Mouse (Mus musculus) retina, postnatal 1 day (tissue): ENCODE results near the gene Kcnd2.

Source experiments
- DNase-seq: peaks from one replicate; pipeline ENCODE4 v3.0.0-alpha.2; 2012

Gene Kcnd2

DNA sequence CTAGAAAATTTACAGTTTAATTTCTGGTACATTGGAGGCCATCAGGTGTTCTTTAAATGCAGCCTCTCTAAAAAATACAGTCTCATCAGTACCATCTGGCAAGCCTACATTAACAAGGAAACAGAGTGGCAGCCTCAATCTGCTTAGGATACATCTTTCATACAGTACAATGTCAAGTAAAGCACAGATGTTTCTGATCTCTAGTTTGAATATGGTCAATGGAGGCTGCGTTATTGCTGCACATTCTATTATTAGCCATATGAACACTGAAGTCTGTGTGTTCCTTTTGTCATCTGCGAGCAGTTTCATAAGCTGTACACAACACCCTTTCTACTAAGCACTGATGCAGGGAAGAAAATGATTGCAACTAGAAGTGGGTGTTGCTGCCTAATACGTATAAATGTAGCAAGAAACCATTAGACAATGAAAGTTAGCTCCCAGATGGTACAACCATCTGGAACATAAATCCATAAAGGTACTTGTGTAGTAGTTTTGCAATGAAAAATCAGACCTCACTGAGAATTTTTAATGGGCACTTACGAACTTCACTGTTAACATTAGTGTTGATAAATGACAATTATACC lies 209.0 kb downstream of the Kcnd2 start:
- DNase-seq, result no peak

DNA sequence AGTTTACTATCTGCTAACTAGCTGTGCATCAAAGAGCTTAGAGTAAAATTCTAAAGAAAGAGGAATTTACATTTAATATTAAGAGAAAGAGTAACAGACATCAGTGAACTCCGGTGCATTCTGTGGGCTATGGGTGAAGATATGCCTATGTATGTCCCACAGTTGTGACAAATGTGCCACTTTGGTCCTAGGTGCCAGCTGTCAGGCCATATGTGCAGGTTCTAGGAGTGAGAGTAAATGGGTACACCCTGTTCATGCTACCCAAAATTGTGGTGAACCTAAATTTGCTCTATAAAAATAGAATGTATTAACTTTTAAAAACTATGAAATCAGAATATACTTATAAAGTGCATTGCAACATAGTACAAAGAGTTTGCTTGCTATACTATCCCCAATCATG lies 215.8 kb downstream of the Kcnd2 start:
- no peak for DNase-seq

DNA sequence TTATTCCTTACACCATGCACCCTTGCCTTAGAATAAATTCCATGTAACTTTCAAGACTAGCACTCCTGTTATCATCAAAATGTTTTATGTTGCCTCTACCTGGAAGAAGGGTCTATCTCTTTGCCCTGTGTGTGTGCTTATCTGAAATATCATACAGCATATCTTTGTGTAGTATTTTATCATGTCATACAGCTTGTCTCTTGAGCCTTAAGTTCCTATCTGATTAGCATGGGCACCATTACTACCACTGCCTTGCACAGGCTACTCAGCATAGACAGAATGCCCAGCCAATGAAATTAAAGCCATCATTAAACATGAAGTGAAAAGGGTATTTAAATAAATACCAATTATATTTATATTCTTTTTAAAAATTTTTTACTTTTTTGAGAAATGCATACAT lies 249.4 kb downstream of the Kcnd2 start:
- DNase-seq, result no peak

DNA sequence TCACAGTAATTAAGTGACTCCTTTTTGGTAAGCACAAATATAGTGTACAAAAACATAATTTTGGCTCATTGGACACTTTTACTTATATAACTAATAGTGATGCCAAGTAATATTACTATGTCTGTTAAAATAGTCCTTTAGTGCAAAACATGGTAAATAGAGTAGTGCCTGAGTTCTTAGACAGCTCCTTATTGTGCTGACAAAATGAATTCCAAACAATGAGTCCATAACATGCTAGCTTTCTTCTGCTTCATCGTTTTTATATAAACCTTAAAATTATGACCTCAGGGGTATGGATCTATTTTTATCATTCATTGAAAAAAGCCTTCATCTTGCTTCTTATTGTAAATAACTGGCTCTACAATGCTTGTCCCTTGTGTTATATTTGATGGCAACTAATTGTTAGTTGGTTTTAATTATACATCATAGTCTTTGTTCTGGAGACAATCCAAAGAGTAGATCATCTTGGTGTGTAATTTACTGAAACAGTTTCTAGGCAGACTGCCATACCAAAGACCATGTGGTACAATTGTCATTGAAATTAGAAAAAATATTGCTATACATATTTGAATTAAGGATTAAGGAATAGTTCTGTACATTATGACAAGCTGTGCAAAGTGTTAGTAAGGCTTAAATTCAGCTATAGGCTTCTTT lies 256.7 kb downstream of the Kcnd2 start:
- DNase-seq, result peak; percentile 23

DNA sequence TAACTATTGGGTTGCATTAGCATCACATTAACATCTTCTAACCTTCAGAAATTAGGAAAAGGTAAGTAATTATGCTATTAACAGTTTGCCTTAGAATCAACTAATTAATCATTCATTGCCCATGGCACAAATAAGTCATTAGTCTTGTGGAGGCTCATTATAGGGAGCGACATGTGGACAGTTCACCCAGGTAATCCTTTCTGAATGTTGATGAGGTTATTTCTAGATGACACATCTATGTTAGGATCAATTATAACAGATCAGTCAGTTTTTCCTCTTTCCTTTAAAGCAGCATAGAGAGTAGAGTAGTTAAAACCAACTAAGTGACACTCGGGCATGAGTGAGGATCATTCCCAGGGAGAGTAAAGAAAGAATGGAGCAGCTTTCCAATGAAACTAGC lies 267.4 kb downstream of the Kcnd2 start:
- no peak for DNase-seq

DNA sequence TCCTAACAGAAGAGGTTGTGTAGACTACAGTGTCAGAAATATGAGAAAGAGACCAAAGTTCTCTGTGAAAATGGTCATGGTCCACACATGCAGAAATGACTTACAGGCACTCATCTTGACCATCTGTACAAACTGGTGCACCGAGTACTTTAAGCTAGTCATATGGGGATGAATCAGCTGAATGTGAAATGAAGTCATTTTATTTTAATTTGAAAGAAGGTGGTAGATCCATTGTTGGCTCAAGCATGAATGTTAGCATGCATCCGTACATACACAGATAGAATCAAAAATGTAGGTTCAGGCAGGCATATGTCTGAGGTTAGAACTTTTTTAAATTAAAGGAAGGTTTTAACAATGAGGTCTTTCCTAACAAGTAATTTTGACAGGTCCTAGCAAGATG lies 273.2 kb downstream of the Kcnd2 start:
- DNase-seq, result no peak

DNA sequence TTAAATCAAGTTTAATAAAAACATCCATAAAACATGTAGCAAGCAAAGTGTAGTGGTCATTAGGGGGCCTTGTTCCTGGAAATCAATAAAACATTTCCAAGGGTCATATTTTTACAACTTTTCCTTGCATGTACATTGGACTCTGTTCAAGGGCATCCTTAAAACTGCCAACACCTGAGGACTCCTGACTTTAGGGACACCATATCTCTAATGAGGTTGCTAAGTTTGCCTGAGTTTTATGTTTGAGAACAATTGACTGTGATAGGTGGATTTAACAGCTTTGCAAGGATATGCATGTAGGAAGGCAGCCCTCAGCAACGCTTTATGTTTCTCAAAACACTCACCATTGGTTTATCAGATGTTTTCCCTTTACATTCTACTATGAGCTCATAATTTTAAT lies 287.6 kb downstream of the Kcnd2 start:
- no peak for DNase-seq

DNA sequence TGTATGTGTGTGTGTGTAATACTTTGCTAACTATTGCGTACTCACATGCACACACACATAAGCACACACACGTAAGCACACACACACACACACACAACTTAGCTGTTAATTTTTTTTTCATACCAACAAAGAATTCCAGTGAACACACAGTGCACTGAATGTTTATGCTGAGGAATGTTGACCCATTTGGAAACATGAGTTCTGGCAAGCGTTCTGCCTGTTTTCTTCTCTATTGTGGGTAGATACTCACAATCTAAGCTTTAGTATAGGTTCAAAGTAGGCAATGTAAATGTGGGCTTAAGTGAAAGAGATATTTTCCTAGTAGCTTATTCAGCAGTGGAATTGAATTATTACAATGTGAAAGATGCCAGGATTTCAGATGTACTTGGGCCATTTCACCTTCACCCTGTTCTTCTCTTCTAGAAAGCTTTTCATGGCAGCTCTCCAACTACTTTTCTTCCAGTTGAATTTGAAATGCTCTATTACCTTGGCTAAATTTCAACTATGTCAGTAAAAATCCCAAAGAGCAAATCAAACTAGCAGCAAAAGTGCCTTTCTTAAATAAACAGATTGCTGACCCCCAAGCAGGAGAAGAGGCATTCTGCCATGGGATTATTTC lies 295.4 kb downstream of the Kcnd2 start:
- DNase-seq, result no peak

DNA sequence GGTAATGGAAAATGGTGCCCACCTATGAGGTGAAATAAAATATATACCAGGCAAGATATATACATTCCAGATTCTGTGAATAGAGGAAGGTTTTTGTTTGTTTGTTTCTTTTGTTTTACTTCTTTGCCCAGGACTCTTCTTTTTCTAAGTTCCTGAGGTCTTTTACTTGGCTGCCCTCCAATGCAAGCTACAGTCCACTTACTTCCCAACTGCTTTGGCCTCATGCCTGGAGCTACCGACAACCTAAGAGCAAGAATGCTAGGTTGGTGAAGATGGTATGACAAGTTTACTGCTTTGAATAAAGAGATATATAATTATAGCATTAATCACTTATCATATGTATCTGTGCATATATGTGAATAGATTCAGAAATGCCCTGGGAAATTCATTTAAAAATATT lies 305.0 kb downstream of the Kcnd2 start:
- no peak for DNase-seq

DNA sequence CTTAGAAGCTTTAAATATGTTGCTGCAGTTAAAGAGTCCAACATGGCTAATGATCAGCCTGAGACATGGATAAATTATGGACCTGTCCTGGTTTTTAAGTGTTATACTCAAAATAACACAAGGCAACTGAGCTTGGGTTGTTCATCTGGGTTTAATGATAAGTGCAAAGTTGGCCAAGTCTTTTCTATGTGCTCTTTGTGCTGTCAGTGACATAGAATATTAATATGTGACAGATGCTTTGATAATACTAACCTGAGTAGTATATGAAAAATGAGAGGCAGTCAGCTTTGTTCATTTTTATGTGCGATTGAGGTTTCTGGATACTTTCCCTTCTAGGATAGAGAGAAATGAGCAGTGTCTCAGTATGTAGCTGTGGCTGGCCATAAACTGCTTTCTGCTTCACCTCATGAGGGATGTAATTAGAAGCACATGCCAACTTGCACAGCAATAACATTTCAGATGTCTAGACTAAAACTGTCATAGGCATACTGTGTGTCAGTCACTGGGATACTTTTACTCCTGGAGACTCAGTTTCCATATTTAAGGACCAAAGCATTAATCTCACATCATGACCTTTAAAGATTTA lies 312.3 kb downstream of the Kcnd2 start:
- DNase-seq, result no peak

DNA sequence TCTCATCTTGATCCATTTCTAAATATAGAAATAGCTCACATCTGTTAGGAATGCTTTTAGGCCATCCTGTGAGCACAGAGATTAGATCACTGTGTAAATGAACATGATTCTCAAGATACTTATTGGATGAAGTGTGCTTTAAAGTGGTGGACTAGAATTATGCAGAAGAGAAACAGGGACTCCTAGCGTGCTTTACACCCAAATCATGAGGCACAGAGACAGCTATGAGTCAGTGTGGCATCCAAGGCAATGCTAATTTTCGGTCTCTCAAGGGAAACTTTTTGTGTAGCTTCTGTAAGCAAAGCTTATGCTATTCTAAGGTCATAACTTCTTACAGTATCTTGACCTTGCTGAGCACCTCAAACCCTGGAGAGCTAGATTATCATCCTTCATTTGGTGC lies 318.7 kb downstream of the Kcnd2 start:
- no peak for DNase-seq

DNA sequence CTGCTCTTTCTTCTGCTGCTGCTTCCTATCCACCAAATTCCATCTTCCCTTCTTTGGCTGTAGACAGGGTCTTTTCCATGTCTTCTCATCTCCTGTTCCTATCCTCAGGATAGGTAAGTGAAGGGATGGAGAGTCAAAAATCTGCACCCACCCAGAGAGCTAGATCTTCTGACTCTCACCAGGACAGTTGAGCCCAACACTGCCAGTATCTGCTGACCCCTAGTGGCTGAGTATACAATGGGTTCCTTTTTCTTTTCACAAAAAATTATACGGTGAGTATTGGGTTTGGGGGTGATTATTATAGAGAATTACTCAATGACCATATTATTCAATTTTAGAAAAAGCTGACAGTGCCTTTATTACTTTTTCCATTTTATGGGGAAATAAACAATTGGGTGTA lies 319.5 kb downstream of the Kcnd2 start:
- DNase-seq, result peak; percentile 22

DNA sequence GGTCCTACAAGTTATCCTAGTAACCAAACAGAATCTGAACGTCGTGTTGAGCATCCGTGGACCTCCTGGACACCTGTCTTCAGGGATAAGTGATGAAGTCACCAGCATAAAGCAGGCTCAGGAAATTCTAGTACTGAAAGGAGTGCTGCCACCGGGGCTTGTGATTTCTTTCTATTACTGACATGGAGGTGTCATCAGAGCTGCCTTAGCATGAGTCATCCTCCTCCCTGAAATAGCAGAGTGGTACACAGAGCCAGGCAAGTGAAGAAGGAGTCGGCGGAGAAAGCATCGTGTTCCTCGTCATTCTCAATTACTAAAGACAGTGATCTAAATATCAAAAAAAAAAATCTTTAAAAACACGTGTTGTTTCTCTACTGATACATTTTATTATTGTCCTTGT lies 336.2 kb downstream of the Kcnd2 start:
- DNase-seq, result no peak

DNA sequence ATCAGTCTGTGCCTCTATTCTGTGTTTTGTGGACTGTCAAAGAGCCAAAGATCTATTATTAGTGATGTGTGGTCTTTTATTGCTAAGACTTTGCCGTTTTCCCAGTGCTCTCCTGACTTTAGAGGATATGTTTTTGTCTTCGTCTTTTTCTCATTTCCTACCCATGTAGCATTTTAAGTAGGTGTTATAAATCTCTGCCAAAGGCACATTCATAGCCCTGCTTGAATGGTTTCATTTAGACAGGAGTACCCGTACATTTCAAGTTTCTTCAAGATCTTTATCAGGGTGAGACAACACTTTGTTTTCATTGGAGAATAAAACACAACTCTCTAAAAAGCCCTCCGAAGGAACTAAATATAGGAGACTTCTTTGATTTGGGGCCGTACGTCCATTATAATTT lies 355.7 kb downstream of the Kcnd2 start:
- DNase-seq, result no peak

DNA sequence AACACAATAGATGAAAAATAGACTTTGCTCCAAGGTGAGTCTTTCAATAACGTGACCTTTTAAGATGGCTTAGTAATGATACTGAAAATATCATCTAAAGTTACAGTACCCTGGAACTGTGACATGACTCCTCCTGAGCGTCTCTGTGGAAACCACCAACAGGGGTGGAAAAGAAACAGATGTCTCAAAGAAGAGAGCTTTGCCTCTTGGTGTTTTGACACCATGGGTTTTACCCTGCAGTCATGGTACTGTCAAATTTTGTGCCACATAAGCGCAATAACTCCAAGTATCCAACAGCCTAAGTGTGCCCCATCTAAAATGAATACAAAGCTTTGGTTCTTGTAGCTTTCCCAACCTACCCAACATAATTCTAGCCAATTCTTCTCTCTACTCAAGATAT lies 374.9 kb downstream of the Kcnd2 start:
- DNase-seq, result no peak

DNA sequence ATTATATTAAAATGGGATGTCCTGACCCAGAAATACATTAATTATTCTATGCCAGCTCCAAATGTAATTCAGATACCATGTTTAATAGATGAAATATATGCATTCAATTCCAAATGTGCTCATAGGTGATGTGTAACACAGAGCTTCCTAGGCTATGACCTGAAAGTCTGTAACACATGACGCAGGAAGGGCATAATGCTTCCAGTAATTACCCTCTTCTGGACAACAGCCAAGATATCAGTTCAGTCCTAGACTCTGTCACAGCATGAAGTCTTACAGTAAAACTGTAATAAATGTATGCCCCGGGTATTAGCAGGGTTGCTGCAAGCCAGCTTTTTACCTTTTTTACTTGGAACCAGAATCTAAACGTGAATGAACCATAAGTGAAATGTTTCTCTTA lies 382.1 kb downstream of the Kcnd2 start:
- DNase-seq, result peak; percentile 21

DNA sequence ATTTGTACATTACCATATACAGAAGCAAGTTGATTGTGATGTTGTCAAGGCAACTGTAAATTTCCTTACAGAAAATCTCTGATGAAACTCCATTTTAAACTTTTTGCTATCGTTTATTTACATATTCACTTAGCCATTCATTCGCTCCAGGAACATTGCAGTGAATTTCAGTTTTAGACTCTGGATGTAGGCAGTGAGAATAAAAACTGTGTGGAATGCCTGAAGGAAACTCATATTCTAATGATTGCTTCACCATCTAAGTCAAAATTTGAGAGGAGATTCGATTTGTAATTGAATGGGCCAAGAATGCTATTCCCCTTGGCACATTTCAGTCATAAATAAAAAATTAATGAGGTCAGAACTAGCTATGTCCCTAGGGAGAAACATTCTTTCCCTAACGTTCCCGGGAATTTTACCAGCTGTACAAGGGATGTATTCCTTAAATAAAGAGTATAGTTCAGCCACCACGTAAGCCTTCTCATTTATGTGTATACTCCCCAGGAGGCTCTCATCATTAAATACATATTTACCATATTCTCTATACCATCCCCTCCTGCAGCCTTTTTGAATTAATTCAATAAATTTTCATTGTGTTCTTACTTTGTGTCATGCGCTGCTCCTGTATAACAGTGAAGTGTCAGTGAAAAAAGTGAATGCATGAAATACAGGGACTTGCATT lies 394.2 kb downstream of the Kcnd2 start:
- no peak for DNase-seq

DNA sequence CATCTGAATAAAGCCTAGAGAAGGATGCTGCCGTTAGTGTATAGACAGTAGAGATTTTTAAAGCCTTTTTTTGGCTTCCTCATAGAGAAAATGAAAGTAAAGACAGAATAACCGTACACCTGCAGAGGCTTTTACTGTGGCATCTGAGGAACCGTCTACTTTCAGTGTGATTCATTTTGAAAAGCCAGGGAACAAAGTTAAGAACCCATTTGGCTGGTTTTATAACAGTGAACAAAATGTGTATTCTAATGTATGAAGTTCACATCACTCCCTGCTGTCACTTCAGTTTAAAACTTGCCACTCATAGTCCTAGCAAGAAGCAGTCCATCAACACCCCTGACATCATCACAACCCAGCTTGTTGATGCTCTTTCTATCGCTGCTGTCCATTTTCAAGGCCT lies 414.7 kb downstream of the Kcnd2 start:
- DNase-seq, result no peak

DNA sequence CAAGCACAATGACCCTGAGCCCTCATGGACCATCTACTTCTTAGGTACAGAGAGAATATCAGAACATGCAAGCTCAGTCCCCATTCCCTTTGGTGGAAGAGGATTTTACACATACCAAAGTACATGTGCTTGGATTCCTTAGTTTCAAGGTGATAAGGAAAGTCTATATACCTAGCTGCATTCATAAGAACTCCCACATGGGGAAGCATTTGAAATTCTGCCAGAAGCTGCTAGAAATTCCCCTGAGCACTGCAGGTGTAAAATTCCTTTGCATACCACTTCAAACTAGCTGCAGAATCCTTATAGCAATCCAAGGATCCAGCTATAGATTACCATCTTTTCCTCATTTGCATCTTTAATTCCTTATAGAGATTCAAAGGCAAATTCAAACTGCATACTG lies 440.4 kb downstream of the Kcnd2 start:
- DNase-seq, result no peak

DNA sequence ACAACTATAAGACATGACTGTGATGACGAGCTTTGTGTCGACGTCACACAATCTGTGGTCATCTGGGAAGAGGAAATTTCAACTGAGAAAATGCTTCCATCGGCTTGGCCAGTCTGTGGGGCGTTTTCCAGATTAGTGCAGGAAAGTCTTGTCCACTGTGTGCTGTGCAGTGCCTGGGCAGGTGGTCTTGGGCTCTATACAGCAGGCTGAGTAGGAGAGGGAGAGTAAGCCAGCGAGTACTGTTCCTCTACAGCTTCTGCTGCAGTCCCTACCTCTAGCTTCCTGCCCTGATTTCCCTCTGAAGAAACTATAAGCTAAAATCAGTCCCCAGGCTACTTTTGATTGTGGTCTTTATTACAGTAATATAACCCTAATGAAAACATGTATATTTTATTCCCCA lies 448.8 kb downstream of the Kcnd2 start:
- DNase-seq, result no peak

DNA sequence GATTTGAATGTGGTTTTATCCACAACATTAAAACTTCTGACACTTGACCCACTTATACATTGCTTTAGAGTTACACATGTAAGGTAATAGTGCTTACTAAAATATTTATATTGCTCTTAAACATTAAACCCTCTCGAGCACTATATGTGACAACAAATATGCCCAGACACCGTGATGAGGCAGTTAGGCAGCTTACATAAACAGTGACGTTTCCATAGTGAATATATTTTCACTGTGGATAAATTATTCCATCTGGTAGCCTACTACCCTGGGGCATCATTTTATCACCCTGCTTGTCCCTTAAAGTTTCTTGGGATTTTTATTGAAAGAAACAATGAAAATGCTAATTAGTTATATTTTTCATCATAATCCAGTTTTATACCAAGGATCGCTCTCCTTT lies 449.3 kb downstream of the Kcnd2 start:
- DNase-seq, result no peak

DNA sequence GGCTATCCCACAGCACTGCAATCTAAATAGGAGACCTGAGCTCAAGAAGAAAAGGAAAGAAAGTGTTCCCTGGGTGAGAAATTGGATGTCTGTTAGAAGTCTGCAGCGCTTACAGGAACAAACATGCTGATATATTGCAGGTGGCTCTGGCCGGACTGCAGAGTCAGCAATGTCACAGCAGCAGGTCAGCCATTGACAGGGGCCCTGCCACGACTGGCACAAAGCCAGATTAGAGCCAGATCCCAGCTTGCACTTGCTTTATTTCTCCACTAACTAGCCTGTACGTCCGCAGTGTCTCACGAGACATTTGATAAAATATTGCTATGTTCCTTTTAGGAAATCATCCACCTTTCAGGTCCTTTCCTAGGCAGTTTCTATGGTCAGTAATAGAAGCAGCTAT lies 468.9 kb downstream of the Kcnd2 start:
- DNase-seq, result peak; percentile 23

DNA sequence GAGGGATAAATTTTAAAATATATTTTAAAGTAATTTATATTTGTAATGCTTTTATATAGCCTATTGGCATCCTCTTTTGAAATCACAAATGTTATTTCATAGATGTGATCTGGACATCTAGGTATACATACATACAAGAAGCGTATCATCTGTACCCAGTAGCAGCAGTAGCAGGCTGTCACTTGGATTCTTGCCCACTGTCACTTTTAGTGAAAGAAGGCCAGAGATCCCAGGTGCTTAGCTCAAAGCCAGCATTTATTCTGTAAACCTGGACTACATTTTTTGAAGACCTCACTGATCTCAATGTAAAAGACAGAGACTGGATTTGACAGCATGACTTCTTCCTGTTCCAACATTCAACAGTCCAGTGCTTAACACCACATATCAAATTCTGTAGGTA lies 471.1 kb downstream of the Kcnd2 start:
- DNase-seq, result no peak

DNA sequence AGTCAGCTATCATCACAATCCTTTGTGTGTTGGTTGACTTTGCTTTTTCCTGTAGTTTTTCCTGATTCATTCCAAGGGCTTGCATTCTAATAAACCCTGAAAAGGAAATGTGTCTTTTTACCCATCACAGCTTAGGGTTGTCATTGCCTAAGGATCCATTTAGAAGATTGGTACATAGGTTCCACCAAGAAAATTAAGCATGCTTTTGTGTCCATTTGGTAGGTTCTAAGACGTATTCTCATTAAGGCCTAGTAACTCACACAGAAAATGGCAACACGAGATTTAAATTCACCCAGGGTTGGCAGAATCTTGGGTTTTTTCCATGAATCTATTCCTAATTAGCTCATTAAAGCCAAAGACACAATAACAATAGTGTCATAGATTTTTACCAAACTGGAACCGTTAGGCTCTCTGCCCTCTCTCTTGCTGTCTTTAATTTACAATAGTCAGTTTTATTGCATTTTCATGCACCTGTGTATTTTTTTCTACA lies 477.6 kb downstream of the Kcnd2 start:
- DNase-seq, result no peak
